Mouse (Mus musculus) lung, adult 2 months (tissue): ENCODE measurements around the gene Btrc.

Source experiments
- CTCF ChIP-seq: fragments of 200-500 bp; IDR thresholded peaks from 2 replicates; pipeline ENCODE4 v1.5.1; 2011; ENCODE audit warnings: mild to moderate bottlenecking, low read length, control low read depth; ENCODE audit not compliant: insufficient read depth
- POLR2A ChIP-seq: fragments of 200-500 bp; IDR thresholded peaks from 2 replicates; pipeline ENCODE4 v1.6.1; 2011; ENCODE audit warnings: low read depth, mild to moderate bottlenecking, control low read depth, low read length, borderline replicate concordance; ENCODE audit errors: extremely low read depth

DNA sequence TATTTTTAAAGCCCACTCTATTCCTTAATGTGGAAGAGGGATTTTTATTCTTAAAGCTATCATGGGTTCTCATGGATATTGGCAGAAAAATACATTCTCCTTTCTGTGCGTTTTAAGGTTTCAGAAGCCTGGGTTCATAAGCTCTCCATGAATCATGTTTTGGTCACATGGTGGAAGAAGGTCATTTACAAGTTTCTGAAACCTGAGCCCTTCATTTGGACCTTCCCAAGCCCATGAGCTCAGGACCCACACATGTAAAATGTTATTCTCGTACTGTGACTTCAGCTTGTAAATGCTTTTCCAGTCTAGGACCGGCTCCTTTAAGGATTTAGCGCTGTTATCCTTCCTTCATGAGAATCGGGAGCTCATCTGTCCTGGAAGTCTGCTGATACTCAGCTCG lies 116.0 kb downstream of the Btrc start:
- TF ChIP-seq CTCF (no peak), POLR2A (no peak)
